16 mouse cellular contexts compared by ENCODE assay signal in genomic region chr7:88440301-88440700, GRCm38 (mm10). TPM values are rescaled to one million over a fixed set of nuclear protein-coding genes. Genes with fewer than 3 reads are reported as not detected.
"Had no signal": no experiment of that assay in that cellular context is flagged by ENCODE, and none has a peak within 500 bp of the region (broad histone marks: within the 10 kb centered on the region; RNA-seq: fewer than 3 reads in every experiment).

No protein-coding gene starts in this region.

- H3K4me3 ChIP-seq: liver, embryonic 13.5 days; liver, embryonic 15.5 days; megakaryocyte, embryonic 14.5 days; midbrain, embryonic 13.5 days; midbrain, embryonic 15.5 days; neural tube, embryonic 12.5 days; stomach, embryonic 15.5 days had no signal

- H3K4me1 ChIP-seq: liver, embryonic 13.5 days; liver, embryonic 15.5 days; midbrain, embryonic 13.5 days; midbrain, embryonic 15.5 days; neural tube, embryonic 12.5 days; stomach, embryonic 15.5 days had no signal

- DNase-seq: liver, embryonic 13.5 days; liver, postnatal 0 days; lung, embryonic 14.5 days; right cerebral cortex, postnatal 14 days; thymus, adult 2 months; thymus, postnatal 25 days; thymus, postnatal 4 days had no signal

- ATAC-seq: liver, postnatal 0 days; midbrain, embryonic 13.5 days; midbrain, embryonic 15.5 days had no signal

RNA-seq across cellular contexts. Expression of gene Rab38, which starts 10.2 kb away (rescaled TPM):
- total RNA-seq: monocyte, adult 5-6 weeks; neutrophil, adult 5-6 weeks had no signal
- polyA plus RNA-seq: testis, adult 2 months had no signal
